Mouse (Mus musculus) kidney, postnatal 25 days (tissue): Measurements from ENCODE around the gene Spaca3.

ENCODE experiments used
- DNase-seq, 2 experiments: peaks; one replicate each; pipeline ENCODE4 v3.0.0; 2021; ENCODE audit warnings: mixed read lengths in 2 of 2

Gene Spaca3

DNA sequence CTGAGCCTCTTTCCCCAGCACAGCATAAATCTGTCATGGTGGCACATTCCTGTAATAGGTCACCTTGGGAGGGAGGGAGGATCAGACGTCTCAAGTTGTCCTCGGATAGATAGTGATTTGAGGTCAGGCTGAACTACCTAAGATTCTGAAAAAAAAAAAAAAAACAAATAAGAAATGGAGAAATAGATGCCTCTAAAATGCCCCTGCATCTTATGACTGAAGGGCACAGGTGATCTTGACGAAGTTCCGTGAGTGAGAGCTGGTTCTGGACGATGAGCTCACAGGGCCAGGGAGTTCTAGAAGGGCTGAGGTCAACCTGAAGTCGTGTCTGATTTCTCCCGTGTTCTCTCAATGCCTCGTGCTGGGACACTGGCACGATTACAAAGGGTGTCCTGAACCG, at the start of gene Spaca3:
Gene Spaca3, plus strand, starts transcription at position 301 of the 400 bp plus-strand sequence.
- DNase-seq: no peak

DNA sequence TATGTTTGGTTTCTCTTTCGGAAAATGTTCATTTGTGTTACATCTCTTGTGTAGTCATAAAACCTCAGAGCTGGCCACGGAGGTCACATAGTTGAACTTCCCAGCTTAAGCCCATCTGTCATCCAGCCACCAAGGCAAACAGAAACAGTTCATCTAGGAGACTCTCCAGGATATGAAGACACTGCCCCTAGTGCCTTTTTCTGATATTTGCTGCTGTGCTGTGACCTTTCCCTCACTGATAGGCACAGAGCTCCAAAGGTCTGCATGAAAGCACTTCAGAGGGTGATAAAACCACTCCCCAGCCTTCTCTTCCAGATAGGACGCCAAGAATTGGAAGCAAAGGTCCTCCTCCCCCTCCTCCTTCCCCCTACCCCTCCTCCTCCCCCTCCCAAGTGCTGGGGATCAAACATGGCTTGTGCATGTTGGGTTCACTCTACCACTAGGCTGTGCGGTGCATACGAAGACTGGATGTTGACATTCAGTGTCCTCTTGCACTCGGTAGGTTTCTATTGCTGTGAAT, 49.6 kb upstream of the Spaca3 start:
- DNase-seq: peak; percentile 44 to 45

DNA sequence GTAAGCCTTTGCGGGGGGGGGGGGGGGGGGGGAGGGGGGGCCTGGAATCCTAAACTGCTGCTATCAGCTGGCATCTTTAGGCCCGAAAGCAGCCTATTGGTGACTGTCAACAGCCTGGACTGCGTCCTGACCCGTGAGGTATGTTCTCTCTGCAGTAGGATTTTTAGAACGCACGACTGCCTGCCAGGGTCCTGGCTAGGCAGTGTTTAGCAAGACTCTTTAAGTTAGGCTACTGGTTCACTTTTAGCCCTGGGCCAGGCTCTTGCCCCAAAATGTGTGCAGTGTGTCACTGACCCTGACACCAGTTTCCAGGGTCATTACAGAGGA, 48.5 kb upstream of the Spaca3 start:
- no peak for DNase-seq

DNA sequence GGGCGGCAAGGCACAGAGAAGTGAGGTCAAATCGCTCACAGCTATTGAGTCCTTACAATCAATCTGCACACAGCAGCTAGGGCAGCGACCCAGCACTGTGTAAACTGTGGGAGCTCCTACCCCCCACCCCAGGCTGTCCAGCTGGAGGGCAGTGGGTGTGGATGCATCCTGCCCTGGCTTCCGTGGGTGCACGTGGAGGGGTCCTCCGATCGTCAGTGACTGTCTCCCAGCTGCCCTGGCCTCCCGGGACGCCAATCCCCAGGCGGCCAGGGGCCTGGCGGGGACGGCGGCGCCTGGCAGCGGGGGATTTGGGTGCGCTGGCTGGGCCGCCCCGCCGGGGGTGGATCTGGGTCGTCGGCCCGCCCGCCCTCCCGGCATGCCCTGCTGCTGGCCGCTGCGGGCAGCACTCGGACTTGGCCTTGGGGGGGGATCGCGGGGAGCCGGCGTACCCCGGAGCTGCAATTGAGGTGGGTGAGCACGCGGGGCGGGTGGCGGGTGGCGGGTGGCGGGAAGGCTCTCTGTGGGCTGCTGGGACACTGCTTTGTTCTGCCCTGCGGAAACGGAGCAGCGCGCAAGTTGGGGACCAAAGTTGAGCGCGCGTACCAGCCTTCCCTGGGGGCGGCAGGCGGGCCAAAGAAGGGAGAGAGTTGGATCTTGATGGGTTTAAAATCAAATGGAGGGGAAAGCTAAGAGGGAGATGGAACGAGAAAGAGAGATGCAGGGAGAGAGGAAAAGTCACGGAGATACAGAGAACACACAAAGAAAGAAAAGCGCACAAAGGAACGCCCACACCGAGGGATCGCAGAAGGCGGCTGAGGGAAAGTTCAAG, 48.0 kb upstream of the Spaca3 start, which contains the start of gene Tmem98:
Gene Tmem98, plus strand, starts transcription at position 183 of the 829 bp plus-strand sequence.
- peak; percentile 35 to 61 for DNase-seq

DNA sequence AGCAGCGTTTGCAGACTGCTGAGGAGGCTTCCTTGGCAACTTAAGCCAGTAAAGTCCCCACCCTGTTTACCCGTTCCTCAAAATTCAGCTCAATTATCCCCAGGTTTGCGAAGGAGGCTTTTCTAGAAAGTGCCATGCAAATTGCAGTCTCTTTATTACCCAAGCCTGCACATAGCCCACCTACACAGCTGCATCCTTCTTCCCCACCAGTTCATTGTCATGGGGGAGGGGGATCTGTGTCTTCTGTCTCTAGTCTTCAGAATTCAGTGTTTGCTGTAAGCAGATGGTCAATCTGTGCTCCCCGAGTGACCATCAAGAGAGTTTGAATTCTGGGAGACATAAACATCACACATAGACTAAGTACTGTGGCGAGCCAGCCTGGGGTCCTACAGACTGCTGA, 47.0 kb upstream of the Spaca3 start:
- DNase-seq: no peak

DNA sequence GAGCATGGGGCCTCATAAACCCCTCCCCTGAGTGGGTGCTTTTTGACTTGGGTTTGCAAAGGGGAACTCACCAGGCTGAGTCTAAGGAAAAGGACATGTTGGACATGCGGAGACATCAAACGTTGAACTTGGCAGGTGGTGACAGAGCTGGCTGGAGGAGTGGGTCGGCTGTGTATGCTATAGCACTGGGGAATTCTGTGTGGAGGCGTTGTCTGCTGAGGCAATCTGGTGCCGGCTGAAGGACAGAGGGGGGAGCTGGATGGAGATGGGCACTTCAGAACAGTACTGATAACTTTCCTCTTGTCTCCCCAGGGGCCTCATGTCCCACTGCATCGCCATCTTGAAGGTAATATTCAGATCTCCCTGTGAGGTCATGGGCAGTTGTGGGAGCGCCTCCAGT, 42.8 kb upstream of the Spaca3 start:
- DNase-seq: no peak

DNA sequence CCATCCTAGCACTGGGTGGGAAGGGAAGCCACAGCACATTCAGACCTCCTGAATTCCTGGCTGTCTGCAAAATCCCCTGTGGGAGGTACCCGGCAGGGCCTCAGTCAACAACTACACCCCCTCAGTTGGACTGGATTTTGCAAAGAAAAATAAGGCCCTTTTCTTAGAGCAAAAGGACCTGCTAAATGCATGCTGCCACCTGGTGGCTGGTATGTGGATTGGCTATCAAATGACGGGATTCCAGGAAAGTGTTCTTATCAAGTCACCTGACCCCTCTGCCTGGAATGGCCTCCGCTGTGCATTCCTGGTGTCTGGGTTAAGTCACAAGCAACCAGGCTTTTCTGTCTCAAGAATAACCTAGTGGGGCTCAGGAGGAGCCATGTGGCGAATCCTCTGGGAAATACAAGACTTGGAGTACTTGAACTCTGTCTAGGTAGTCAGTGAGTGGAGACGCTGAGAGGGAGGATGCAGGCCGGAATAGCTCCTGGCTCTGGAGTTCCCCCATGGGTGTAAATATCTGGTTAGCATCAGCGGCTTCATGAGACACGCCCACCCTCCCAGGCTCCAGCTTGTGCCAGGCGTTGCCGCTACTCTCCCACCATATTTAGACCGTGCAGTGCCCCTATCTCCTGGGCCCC, 40.0 kb upstream of the Spaca3 start:
- peak; percentile 85 to 89 for DNase-seq

DNA sequence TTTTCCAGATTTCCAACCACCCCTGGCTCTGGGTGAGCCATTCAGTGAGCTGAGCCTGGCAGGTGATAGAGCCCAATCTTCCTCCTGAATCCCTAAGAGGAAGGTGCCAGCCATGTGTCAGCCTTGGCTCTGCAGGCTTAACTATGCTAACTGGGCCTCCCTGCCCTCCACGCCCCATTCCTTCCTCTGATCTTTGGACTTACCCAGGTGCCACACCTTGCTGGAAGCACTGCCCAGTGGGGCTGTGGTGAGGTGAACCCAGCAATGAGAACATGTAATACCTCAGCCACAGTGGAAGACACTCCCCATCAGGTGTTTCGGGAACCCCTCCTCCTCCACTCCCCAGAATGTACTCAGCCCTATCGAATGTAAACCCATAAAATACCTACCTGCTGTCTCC, 38.1 kb upstream of the Spaca3 start:
- no peak for DNase-seq

DNA sequence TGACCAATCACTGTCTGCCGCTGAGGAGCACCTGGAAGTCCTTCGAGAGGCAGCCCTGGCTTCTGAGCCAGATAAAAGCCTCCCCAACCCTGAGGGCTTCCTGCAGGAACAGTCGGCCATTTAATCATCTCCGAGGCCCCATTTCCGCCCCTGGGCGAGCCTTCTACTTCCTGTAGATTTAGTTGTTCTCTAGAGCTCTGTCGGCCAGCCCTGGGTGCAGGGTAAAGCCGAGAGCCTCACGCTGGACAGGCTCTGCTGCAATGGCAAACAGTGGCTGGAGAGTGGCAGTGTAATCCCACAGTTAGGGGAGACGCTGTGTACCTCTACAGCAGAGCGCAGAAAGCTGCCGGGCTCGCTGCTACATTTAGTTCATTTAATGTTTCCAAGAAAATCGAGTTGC, 36.9 kb upstream of the Spaca3 start:
- peak; percentile 49 to 65 for DNase-seq

DNA sequence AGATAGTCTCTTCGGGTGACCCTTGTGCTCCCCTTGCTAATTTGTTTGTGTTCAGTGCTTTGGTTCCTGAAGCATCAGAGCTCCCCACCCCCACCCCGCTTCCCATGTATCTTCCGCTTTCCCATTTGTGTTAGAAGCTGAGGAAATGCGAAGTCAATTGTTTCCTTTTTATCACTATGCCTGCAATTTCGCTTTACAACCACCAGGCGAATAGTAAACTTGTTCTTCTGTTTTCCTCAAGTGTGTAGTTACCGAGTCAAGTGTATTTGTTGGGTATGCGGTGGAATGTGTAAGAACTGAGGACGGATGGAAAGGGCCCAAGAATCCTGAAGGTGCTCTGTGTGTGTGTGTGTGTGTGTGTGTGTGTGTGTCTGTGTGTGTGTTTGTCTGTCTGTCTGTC, 36.4 kb upstream of the Spaca3 start:
- DNase-seq: no peak

DNA sequence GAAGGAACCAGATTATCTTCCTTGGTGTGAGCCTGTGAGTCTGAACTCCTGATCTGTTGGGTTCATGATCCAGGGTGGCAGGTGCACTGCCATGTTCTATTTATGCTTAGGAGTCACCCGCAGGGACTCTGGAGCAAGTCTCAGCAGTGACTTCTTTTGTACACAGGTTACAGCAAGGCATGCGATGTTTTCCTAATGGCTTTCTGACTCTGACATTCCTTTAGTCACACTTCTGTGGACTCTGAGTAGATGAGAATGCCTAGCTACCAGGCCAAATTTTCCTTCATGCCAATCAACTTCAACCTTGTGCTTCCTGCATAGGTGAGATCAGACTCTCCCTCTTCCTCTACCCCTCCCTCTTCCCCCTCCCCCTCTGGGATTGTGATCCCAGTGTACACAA, 22.8 kb upstream of the Spaca3 start:
- DNase-seq: no peak

DNA sequence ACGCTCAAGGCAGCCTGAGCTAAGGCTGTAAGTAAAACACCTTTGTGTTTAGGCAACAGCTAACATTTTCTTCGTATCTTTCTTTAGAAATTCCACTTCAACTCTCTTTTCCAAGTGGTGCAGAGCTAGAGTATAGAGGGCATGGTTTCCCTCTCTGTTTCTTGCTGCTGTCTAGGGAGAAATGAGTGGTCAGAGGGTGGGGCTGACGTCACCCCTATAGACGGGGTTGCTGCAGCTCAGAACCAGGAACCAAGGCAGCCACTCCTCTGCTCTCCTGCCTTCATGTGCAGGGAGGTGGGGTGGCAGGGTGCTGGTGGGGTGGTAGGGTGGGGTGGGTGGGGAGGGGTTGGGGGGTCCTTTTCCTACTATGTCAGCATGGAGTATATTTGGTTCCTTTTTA, 22.3 kb upstream of the Spaca3 start:
- no peak for DNase-seq

DNA sequence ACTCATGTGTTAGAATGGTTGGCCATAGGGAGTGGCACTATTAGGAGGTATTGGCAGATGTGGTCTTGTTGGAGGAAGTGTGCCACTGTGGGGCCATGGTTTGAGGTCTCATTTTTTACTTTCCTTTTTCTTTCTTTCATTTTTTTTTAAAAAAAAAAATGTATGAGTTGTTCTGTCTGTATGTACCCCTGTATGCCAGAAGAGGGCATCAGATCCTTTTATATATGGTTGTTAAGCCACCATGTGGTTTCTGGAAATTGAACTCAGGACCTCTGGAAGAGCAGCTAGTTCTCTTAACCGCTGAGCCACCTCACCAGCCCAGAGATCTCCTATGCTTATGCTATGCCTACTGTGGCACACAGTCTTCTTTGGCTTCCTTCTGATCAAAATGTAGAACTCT, 19.4 kb upstream of the Spaca3 start:
- no peak for DNase-seq

DNA sequence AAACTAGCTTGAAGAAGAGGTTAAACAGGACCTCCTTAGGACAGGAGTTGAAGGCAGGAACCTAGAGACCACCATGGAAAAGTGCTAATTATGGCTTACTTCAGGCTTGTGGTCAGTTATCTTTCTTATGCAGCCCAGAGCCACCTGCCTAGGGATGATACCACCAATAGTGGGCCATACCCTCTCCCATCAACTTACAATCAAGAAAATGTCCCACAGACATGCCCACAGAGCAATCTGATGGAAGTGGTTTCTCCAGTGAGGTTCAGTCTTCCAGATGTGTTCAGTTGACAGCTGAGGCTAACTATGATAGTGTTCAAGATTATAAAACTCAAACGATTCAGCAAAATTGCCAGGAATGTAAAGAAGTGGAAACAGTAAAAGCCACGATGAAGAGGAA, 14.7 kb upstream of the Spaca3 start:
- no peak for DNase-seq

DNA sequence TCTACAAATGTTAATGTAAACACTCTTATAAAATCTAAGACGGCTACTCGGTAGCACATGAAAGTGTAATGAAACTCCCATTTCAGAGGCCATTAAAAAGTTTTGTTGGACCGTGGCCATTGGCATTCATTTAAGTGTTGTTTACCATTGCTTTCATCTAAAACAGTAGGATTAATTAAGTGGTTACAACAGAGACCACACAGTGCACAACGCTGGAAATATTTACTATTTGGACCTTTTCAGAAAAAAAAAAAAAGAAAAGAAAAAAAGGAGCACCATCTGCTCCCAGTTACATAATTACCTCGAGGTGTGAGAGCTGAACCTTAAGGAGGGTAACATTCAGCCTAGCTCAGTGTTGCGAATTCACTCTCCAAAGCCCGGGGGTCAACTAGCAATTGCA, 12.7 kb upstream of the Spaca3 start:
- DNase-seq: no peak

DNA sequence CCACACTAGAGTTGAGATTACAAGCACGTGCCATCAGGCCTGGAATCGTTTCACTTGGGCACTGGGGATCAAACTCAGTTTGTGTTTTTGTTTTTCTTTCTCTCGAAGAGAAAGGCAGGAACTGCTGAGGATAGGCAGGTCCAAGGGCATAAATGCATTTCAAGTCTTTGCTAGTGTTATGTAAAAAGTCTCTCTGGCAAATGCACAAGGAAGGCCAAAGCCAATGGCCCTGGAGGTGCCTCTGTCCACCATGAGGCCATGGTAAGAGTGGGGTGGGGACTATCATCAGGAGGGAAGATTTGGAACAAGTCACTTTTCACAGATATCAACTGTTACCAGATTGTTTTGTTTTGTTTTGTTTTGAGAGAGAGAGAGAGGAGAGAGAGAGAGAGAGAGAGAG, 12.1 kb upstream of the Spaca3 start:
- no peak for DNase-seq

DNA sequence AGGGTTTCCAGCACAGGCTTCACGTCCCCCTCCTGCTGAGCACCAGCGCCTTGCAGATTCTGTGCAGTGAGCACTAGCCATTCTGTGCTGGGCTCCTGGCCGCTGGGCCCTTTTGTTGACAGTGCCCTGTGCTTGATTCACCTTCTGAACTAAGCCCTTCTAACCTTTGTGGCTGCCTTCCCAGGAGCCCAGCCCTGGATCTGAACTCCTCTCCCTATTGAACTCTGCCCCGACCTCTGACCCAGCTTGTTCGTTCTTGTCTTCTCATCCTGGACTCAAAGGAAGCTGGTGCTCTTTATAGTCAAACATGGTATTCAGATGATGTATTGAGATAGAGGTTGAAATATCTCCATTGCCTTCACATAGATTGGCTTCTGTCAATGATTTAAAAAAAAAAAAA, 10.0 kb upstream of the Spaca3 start:
- DNase-seq: no peak

DNA sequence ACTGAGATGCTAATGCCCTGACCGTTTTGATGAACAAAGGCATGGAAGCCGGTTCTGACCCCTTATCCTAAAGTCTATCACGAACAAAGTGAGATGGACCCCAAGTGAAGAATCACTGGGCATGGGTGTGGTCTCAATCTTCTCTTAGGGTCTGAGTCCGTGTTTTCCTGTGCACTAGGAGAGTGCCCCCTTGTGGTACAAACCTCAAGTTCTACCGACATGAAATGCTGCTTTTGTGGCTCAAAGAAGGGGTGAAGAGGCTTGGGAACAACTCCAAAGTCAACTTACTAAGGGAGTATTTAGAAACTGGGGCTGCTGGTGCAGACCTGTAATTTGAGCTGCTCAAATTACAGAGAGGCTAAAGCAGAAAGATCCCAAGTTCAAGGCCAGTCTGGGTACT, 6.3 kb upstream of the Spaca3 start:
- peak in 1 of 2 experiments; percentile 56 for DNase-seq

DNA sequence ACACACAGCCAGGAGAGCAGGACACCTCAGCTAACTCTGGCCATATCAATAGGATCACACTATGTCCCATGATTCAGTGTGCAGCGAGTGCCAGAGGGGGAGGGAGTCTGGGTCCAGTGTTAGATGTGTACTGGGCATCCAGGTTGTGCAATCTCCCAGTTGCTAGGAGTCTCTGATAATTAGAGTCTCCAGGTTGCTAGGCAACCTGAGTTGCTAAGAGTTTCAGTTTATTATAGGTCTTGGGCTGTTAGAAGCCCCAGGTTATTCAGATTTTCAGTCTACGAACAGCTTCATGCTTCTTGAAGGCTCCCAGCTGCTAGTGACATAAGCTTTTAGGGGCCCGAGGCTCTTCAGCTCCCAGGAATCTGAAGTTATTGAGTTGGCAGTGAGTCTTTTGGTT, 5.2 kb upstream of the Spaca3 start:
- no peak for DNase-seq

DNA sequence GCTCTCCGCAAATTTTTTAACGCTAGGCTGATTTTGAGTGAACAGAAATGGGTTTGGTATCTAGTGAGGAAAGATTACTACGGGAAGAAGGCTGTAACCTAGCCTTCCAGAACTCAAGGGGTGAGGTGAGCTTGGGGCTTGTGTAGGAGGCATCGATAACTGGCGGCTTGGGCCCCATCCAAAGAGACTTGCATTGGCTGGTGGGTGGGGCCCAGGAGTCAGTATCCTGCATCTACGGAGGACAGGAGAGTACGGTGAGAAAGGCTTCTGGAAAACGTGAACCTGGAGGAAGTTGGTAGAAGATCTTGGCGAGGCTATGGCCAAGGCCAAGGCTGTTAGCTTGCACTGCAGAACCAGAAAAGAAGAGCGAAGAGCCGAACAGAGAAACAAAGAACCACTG, 3.7 kb upstream of the Spaca3 start:
- no peak for DNase-seq

DNA sequence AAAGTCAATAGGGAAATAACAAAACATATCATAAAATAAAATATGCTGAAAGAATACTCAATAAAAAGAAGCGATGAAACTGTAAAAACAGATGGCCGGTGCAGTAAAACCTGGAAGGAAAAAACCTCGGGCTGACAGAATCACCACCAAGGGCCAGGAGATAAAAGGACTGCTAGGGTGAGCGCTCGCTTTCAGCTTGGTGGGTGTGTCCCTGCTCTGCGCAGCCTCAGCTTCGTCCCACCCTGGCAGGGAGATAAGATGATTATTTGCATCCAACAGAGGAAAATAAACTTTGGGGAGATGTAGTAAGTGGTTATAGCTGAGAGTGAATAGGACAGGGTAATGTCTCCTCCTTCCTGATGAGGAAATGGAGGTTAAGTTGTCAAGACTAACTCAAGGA, 3.3 kb upstream of the Spaca3 start:
- no peak for DNase-seq

DNA sequence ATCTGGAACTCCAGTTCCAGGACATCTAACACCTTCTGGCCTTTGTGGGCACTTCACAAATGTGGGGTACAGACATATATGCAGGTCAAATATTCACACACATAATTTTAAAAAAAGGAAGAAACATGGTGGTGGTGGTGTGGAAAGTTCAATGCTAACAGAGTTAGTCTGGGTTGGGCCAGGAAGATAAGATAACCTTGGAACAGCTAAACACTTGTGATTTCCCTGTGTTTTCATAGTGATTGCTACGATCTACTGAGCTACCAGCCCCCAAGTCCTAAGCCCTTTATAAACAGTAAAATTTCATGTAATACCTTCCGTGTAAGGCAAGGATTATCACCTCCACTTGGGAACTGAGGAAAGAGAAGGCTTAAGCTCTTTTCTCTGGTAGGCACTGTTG, 1.3 kb upstream of the Spaca3 start:
- no peak for DNase-seq

DNA sequence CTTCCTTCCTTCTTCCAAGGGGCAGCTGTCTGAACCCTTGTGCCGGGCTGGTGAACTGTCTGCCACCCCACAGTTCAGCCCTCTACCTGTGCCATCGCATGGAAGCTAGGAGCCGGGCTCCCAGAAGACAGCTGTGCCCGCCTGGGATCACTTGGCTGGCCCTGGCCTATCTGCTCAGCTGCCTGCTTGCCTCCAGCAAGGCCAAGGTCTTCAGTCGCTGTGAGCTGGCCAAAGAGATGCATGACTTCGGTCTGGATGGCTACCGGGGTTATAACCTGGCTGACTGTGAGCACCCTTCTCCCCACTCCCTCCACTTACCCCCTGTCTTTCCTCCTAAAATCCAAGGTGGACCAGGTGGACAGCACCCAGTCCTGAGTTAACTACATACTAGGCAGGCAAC, 4.8 kb downstream of the Spaca3 start:
- DNase-seq: no peak

DNA sequence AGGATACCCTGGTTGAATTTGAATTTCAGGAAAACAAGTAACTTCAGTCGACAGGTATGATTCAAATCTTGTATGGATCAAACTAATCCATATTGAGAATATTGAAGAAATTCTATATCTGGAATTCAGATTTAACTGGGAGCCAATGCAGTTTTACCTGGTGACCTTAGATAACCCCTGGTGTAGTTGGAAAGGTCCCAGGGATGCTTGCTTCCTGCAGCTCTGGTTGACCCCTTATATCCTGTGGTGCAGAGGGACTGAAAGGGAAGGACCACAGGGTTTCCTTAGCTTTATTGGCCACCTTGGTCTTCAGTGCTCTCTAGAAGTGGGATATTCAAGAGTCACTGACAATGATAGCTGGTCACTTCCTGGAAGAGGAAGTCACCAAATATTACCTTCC, 9.9 kb downstream of the Spaca3 start:
- DNase-seq: no peak
